Mouse (Mus musculus): ENCODE measurements at regions not wholly inside any gene's neighbourhood (a gene's known extent, or its start where the extent isn't known, plus 50 kb on each side); places are given as distances from the start of the nearest gene placed in this dataset.

DNA sequence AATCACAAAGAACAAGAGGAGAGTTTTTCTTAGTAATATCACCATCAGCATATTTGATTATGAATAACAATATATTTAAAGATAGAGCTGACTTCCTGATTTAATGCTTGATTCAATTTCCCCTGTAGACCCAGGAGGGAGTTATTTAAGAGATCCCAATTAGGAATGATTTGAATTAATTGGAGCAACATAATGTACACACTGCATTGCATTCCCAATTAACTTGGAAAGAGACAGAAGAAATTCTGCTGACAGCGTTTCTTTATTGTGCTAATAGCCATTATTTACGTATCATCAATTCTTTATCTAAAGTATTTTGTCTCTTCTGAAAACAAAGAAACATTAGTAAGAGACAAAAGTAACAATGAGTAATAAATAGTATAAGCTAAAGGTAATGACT is 1491.2 kb upstream of the Cited2 start:
- DNase-seq = no peak

DNA sequence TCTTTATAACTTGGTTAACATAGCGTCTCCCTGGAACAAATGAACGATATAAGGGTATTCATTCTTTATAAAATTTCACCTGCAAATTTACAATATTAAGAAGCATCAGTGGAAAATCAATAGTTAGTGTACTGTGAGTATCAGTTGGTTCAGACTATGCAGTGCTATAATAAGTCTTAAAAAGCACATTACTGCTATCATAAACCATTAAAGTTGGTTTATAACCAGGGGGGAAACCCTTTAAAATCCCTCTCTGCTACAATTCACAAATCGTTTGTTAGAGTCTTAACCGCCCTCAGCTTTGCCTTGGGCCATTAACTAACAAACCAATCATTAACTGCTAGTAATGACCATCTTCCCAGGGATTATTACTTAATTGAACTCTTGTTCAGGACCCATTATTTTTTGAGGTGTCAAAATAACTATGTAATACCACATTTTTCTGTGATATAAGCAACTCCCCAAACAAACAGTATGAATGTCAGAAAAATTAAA is 1489.4 kb upstream of the Cited2 start:
- no peak for DNase-seq

DNA sequence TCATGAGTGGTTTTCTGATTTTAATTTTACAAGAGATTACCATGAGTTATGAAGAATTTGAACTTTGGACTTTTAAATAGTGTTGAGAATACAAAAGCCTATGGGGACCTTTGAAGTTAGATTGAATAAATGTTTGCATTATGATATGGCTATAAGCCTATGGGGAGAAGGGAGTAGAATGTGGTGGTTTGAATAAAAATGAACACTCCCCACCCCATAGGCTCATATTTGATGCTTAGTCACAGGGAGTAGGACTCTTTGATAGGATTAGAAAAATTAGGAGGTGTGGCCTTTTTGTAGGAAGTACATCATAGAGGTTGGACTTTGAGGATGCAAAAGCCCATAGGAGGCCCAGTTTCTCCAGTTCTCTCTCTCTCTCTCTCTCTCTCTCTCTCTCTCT is 1466.7 kb upstream of the Cited2 start:
- no peak for DNase-seq

- DNase-seq = no peak
Observed at GRCm38 (mm10) chr10:16272786-16273185, 1450.2 kb upstream of the Cited2 start.

DNA sequence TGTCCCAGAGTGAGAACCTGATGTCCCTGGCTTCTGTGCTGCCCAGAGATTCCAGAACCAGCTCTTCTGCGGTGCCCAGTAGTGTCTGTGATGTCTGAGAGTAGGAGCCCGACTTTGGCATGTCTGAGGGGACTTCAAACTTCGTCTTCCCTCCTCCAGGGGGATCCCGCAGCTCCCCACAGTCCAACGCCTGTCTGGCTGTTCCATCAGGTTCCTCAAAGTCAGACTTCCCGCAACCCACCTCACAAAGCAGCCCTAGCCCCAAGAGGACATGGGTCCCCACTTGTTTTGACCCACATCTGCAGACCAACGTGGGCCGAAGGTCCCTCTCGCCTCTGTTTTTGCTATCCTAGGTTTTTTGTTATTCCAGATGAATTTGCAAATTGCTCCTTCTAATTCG is 1406.0 kb upstream of the Cited2 start:
- peak; percentile 60 for DNase-seq

- no peak for DNase-seq
Observed at GRCm38 (mm10) chr10:16337546-16337945, 1385.5 kb upstream of the Cited2 start.

- no peak for DNase-seq
Observed at GRCm38 (mm10) chr10:16341496-16341895, 1381.5 kb upstream of the Cited2 start.

GRCm38 (mm10) chr10:16364001-16364400 is 1359.0 kb upstream of the Cited2 start:
- DNase-seq = peak; percentile 54

All from heart, adult 11 months (tissue).